Mouse (Mus musculus) bone marrow macrophage, adult 2 months (primary cell): Measurements from ENCODE around the gene Wbp11.

ENCODE experiments used
- CTCF ChIP-seq: IDR thresholded peaks from 2 replicates; pipeline ENCODE4 v1.5.1; 2012; ENCODE audit warnings: low read depth, mild to moderate bottlenecking, low read length, moderate library complexity
- POLR2A ChIP-seq: IDR thresholded peaks from 2 replicates; pipeline ENCODE4 v1.6.1; 2012; ENCODE audit warnings: mild to moderate bottlenecking, low read depth, low read length, borderline replicate concordance

DNA sequence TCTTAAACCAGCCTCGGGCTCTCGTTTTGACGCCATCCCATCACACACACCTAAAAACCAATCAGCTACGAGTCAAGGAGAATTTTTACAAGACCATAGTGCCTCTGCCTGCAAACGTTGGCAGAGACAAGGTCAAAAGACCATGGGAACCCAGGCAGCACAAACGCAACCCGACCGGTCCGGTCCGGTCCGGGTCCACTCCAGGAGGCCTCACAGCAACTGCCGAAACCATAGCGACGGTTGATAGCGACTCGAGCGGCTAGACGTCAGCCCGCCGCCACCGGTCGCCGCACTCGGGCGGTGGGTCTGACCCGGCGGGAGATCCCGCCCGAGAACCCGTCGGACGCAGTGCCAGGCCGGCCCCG, 535 bp downstream of the Wbp11 start, which contains the start of gene BC049715:
- TF ChIP-seq CTCF: no peak
- TF ChIP-seq POLR2A: no peak
